Mouse (Mus musculus) forebrain, embryonic 15.5 days (tissue): ENCODE results near the gene Myo15. TPM values are rescaled to one million over a fixed set of nuclear protein-coding genes. Genes with fewer than 3 reads are reported as not detected.
A peak's percentile ranks its signal among the peaks of the same experiment; 100 is the strongest.
"Not testable (repeated sequence)": the region's sequence is repeated elsewhere in the genome, so short reads cannot be mapped to it uniquely, and the experiment has no call there.

Source experiments
- ATAC-seq: fragments of 200-750 bp; cut with Nextera tagmentation; replicated peaks from 2 replicates; pipeline ENCODE4 v1.8.0; 2017; ENCODE audit warnings: mild to moderate bottlenecking, moderate TSS enrichment, moderate library complexity
- H3K27ac ChIP-seq: fragments of 300-500 bp; sonication (generic); replicated peaks from 2 replicates; pipeline ENCODE4 v1.5.1; 2015; ENCODE audit warnings: mild to moderate bottlenecking, inconsistent platforms
- H3K27me3 ChIP-seq: fragments of 300-500 bp; sonication (generic); 2 replicates; pipeline ENCODE4 v1.6.1; 2015; ENCODE audit warnings: inconsistent platforms
- H3K36me3 ChIP-seq: fragments of 300-500 bp; sonication (generic); 2 replicates; pipeline ENCODE4 v1.6.1; 2015; ENCODE audit warnings: mild to moderate bottlenecking, inconsistent platforms
- H3K4me1 ChIP-seq: fragments of 300-500 bp; sonication (generic); 2 replicates; pipeline ENCODE4 v1.6.1; 2015; ENCODE audit warnings: inconsistent platforms
- H3K4me2 ChIP-seq: fragments of 300-500 bp; sonication (generic); replicated peaks from 2 replicates; pipeline ENCODE4 v1.6.1; 2015; ENCODE audit warnings: mild to moderate bottlenecking, inconsistent platforms
- H3K4me3 ChIP-seq: fragments of 300-500 bp; sonication (generic); 2 replicates; pipeline ENCODE4 v1.5.1; 2015; ENCODE audit warnings: mild to moderate bottlenecking, inconsistent platforms
- H3K9ac ChIP-seq: fragments of 300-500 bp; sonication (generic); replicated peaks from 2 replicates; pipeline ENCODE4 v1.6.1; 2015; ENCODE audit warnings: mild to moderate bottlenecking, inconsistent platforms
- H3K9me3 ChIP-seq: fragments of 300-500 bp; sonication (generic); 2 replicates; pipeline ENCODE4 v1.6.1; 2016; ENCODE audit warnings: inconsistent platforms
- WGBS: fragments of 180-500 bp; shearing (Covaris S2); methylation state at CpG from one replicate; pipeline ENCODE4 v1.1.7; 2015; ENCODE audit warnings: mixed read lengths; 5-methylcytosine and 5-hydroxymethylcytosine counted together
- polyA plus RNA-seq: library from polyadenylated mRNA; unstranded; fragments of >200 nt; fragmentation: Nextera tagmentation; extraction: Ambion mirVana; gene quantifications from 2 replicates; pipeline ENCODE4 v1.2.1, GENCODE M21; 2015

The Myo15 gene
- polyA plus RNA-seq, 1 experiment from 2014 or later: not detected

DNA sequence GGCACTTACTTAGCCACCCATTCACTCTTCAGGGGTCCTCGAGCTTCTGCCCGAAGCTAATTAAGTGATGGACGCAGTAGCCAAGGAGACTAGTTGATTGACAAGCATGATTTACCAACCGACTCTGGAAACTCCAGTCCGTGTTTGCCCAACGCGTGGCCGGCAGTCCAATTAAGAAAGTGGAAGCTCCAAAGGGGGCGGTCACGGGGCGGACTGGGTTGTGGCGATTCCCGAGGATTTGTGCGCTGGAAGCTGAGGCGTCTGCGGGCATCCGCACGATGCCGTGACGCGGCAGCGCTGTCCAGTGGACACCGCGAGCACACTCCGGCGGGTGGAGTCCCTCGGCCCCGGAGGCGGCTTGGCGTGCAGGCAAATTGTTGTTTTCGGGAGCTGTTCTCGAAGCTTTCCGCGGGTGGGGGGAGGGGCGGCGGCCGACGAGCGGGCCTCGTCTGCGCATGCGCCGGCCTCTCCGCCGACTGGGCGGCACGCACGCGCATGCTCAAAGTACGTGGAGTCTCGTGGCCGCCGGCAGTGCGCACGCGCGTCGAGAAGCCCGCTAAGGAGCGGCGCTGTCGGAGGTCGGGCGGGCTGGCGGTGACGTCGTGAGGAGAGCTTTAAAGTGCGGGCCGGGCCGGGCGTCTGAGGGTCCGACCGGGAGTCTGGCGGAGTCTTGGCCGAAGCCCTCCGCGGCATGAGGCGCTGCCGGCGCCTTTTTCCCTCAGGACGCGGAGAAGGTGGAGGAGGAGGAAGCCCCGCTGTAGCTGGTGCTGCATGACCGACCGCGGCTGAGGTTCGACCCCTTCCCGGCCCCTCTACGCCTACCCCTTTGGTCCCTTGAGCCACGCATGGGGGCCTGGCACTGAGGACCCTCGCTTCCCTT lies 68.6 kb downstream of the Myo15 start:
- under 1% methylated on average over 91 of the region's 91 CpGs for WGBS
- peak overlapping the region; percentile 90 for H3K4me3 ChIP-seq
- H3K36me3 ChIP-seq: no peaks in the 10 kb centered on the region; the same call in 1 of the 2 replicates
- ATAC-seq: peak; percentile 94
- H3K4me2 ChIP-seq: peak overlapping the region; percentile 95
- H3K9me3 ChIP-seq: no peaks in the 10 kb centered on the region
- peaks cover 50% of the 10 kb centered on the region for H3K4me1 ChIP-seq
- no peaks in the 10 kb centered on the region for H3K27me3 ChIP-seq
- H3K9ac ChIP-seq: peak overlapping the region; percentile 78
- H3K27ac ChIP-seq: peak overlapping the region; percentile 98

DNA sequence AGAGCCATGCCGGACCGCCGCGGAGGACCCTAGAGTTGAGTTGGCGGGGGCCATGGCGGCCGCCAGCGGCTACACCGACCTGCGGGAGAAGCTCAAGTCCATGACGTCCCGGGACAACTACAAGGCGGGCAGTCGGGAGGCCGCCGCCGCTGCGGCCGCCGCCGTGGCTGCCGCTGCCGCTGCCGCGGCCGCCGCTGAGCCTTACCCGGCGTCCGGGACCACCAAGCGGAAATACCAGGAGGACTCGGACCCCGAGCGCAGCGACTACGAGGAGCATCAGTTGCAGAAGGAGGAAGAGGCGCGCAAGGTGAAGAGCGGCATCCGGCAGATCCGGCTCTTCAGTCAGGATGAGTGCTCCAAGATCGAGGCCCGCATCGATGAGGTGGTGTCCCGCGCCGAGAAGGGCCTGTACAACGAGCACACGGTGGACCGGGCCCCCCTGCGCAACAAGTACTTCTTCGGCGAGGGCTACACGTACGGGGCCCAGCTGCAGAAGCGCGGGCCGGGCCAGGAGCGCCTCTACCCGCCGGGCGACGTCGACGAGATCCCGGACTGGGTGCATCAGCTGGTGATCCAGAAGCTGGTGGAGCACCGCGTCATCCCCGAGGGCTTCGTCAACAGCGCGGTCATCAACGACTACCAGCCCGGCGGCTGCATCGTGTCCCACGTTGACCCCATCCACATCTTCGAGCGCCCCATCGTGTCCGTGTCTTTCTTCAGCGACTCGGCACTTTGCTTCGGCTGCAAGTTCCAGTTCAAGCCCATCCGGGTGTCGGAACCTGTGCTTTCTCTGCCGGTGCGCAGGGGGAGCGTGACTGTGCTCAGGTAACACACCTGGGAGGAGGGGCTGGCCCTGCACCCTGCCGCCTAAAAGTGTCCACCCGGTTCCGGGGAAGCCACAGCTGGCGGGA lies 69.5 kb downstream of the Myo15 start:
- Histone ChIP-seq H3K9me3 (no peaks in the 10 kb centered on the region), H3K27me3 (no peaks in the 10 kb centered on the region), H3K4me1 (peaks cover 55% of the 10 kb centered on the region), H3K27ac (peak overlapping the region; percentile 98), H3K9ac (peak overlapping the region; percentile 78), H3K36me3 (no peaks in the 10 kb centered on the region; the same call in 1 of the 2 replicates), H3K4me3 (peak overlapping the region; percentile 90), H3K4me2 (peak overlapping the region; percentile 95)
- WGBS: under 1% methylated on average over 93 of the region's 93 CpGs
- no peak for ATAC-seq

DNA sequence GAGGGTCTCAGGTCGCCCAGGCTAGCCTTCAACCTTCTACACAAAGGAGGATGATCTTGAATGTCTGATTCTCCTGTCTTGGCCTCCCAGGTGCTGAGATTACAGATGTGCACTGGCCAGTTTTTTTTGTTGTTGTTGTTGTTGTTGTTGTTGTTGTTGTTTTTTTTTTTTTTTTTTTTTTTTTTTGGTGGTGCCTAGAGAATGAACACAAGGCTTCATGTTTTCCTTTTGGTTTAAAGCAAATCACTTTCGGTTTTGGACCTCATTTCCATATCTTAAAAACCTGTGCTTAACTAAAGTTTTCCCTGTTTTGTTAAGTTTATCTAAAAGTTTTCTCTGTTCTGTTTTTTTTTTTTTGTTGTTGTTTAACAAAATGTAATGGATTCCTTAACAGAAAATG lies 70.4 kb downstream of the Myo15 start:
- H3K27me3 ChIP-seq: no peaks in the 10 kb centered on the region
- H3K36me3 ChIP-seq: no peaks in the 10 kb centered on the region; the same call in 1 of the 2 replicates
- H3K9ac ChIP-seq: peak overlapping the region; percentile 78
- H3K4me1 ChIP-seq: peaks cover 64% of the 10 kb centered on the region
- H3K27ac ChIP-seq: no peak overlapping the region
- no peak for ATAC-seq
- peak overlapping the region; percentile 95 for H3K4me2 ChIP-seq
- 6% methylated on average over 2 of the region's 2 CpGs for WGBS
- no peaks in the 10 kb centered on the region for H3K9me3 ChIP-seq
- H3K4me3 ChIP-seq: peak overlapping the region; percentile 90

DNA sequence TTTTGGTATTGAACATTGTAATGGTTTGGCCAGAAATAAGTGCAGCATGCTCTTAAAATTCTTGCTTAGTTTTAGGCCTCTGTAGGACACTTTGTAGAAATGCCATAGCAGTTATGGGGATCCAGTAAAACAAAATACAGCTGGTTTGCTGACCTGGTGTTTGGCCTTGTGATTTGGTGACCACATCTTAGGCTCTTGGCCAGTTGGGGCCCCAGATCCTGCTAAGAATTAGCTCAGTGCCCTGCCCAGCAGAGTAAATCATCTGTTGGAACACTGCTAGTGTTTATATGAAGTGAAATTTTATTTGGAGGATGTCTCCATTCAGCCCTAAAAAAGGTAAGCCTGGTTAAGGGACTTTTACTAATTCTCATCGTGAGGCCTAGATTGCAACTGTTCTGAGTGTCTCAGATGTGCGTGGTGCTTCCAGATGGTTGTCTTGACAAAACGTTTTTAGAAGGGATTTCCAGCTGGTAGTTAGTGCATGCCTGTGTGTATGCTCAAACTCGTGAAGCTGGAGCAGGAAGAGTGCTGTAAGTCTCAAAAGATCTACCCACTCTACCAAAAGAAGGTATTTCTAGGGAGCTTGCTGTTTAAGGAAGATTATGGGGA lies 71.0 kb downstream of the Myo15 start:
- ATAC-seq: no peak
- H3K27me3 ChIP-seq: no peaks in the 10 kb centered on the region
- no peaks in the 10 kb centered on the region for H3K9me3 ChIP-seq
- no peak overlapping the region for H3K27ac ChIP-seq
- peak overlapping the region; percentile 95 for H3K4me2 ChIP-seq
- H3K4me1 ChIP-seq: peaks cover 69% of the 10 kb centered on the region
- WGBS: 6% methylated on average over 4 of the region's 4 CpGs
- peak overlapping the region; percentile 36 for H3K9ac ChIP-seq
- H3K36me3 ChIP-seq: no peaks in the 10 kb centered on the region; the same call in 1 of the 2 replicates
- peak overlapping the region; percentile 34 for H3K4me3 ChIP-seq

DNA sequence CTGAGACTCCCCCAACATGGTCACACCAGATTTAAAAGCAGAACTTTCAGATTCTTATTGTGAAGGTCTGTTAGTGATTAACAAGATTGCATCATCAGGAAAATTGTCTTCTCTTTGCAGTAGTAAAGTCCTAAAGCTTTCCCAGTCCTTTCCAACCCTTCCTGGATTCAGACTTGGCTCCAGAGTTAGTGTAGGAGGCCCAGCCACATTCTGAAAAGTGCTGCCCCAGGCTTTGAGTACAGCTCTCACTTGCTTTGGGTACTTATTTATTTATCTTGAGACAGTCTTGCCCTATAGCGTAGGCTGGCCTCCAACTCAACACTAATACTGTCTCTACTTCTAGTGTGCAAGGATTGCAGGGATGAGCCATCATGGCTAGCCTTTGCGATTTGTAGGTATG lies 71.6 kb downstream of the Myo15 start:
- Histone ChIP-seq H3K27me3 (no peaks in the 10 kb centered on the region), H3K4me2 (peak overlapping the region; percentile 95), H3K27ac (no peak overlapping the region), H3K9ac (peak overlapping the region; percentile 36; the same call in 1 of the 2 replicates), H3K36me3 (no peaks in the 10 kb centered on the region; the same call in 1 of the 2 replicates), H3K9me3 (no peaks in the 10 kb centered on the region), H3K4me1 (peaks cover 67% of the 10 kb centered on the region), H3K4me3 (peak overlapping the region; percentile 34)
- WGBS: 75% methylated on average over 2 of the region's 2 CpGs
- no peak for ATAC-seq

DNA sequence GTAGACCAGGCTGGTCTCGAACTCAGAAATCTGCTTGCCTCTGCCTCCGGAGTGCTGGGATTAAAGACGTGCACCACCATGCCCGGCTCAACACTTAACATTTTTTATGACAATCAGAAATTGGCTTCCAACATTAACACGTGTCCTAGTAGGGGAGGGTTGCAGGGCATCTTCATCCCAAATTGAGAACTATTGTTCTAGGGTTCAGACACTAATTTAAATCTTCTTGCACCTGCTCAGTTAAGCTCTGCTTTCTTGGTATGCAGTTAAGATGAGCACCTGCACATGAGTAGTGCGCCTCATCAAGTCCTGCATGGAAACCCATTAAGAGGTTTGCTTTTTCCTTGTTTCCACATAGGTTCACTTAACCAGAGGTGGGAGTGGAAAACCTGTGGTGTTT lies 72.7 kb downstream of the Myo15 start:
- H3K36me3 ChIP-seq: peaks cover 4% of the 10 kb centered on the region; the same call in 1 of the 2 replicates
- WGBS: 82% methylated on average over 6 of the region's 6 CpGs
- no peak overlapping the region for H3K9ac ChIP-seq
- peaks cover 61% of the 10 kb centered on the region for H3K4me1 ChIP-seq
- no peak overlapping the region for H3K4me3 ChIP-seq
- ATAC-seq: no peak
- no peak overlapping the region for H3K27ac ChIP-seq
- no peaks in the 10 kb centered on the region for H3K27me3 ChIP-seq
- H3K9me3 ChIP-seq: no peaks in the 10 kb centered on the region
- no peak overlapping the region for H3K4me2 ChIP-seq

DNA sequence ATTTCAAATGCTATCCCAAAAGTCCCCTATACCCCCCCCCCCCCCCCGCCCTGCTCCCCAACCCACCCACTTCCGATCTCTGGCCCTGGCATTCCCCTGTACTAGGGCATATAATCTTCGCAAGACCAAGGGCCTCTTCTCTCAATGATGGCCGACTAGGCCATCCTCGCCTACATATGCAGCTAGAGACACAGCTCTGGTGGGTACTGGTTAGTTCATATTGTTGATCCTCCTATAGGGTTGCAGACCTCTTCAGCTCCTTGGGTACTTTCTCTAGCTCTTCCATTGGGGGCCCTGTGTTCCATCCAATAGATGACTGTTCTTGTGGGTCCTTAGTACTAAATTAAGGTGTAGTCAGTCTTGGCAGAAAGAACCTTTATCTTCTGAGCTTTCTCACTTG lies 74.1 kb downstream of the Myo15 start:
- not testable (repeated sequence) for H3K27me3 ChIP-seq, H3K9ac ChIP-seq, ATAC-seq, H3K4me2 ChIP-seq, H3K4me3 ChIP-seq, H3K9me3 ChIP-seq, H3K27ac ChIP-seq
- WGBS: 88% methylated on average over 5 of the region's 5 CpGs
- H3K4me1 ChIP-seq: peaks cover 62% of the 10 kb centered on the region
- H3K36me3 ChIP-seq: peaks cover 14% of the 10 kb centered on the region

DNA sequence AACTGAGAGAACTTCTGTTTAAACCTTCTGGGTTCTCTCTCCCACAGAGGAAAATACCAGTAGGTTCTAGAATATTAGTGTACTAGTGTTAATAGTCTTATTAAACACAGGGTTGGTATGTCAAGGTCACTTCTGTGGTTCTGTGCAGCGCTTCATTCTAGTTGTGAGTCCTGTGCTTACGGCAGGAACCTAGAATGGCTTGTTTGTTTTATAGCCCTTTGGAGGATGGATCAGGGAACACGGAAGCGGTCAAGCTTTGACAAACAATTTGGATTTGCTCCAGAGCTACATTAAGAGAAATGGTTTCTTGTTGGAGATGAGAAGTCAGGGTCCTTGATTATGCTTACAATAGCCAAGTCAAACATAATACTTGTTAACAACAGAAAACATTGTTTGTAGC lies 76.3 kb downstream of the Myo15 start:
- WGBS: 81% methylated on average over 4 of the region's 4 CpGs
- Histone ChIP-seq H3K9ac (no peak overlapping the region), H3K4me1 (peaks cover 49% of the 10 kb centered on the region), H3K27me3 (no peaks in the 10 kb centered on the region), H3K36me3 (peaks cover 33% of the 10 kb centered on the region), H3K4me3 (no peak overlapping the region), H3K27ac (no peak overlapping the region), H3K4me2 (no peak overlapping the region), H3K9me3 (no peaks in the 10 kb centered on the region)
- no peak for ATAC-seq

DNA sequence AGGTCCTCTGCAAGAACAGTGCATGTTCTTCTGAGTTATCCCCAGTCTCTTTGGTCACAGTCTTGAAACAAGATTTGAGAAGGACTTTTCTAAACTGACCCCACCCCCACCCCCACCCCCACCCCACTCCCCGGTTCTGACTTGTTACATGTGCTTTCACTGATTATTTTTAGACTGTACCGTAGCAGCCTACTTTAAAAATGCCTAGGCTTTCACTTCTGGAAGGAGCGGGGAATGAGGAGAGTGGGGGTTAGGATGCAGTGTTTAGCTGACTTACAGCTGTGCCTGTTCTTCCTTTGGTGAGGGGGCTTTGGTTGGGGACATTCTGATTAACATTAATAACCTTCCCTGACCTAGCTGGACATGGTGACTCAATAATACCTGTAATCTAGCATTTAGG lies 79.0 kb downstream of the Myo15 start:
- Histone ChIP-seq H3K9ac (no peak overlapping the region), H3K27ac (no peak overlapping the region)
- 91% methylated on average over 3 of the region's 3 CpGs for WGBS

DNA sequence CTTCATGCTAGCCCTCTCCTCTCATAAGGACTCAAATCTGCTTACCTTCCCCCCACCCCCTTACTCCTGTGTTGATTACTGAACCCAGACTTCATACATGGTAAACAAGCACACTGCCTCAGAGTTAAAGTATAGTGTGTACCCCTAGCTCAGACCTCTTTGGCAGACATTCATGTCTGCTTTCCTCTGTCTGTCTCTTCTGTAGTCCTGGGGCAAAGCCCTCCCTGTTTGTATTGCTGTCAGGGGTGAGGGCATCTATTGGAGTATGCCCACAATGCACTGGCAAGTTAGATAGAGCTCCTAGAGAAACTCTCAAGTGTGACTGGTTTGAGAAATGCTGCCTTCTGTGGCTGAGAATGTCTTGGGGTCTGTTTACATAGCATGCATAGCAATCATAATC lies 84.0 kb downstream of the Myo15 start:
- H3K36me3 ChIP-seq: peaks cover 83% of the 10 kb centered on the region
- no peak overlapping the region for H3K9ac ChIP-seq
- H3K27ac ChIP-seq: no peak overlapping the region

More for the DNA sequence above, 79.0 kb downstream of the Myo15 start:
- no peak overlapping the region for H3K4me2 ChIP-seq
- no peaks in the 10 kb centered on the region for H3K9me3 ChIP-seq
- H3K27me3 ChIP-seq: no peaks in the 10 kb centered on the region
- no peak overlapping the region for H3K4me3 ChIP-seq
- no peak for ATAC-seq
- H3K4me1 ChIP-seq: peaks cover 26% of the 10 kb centered on the region
- peaks cover 57% of the 10 kb centered on the region for H3K36me3 ChIP-seq

DNA sequence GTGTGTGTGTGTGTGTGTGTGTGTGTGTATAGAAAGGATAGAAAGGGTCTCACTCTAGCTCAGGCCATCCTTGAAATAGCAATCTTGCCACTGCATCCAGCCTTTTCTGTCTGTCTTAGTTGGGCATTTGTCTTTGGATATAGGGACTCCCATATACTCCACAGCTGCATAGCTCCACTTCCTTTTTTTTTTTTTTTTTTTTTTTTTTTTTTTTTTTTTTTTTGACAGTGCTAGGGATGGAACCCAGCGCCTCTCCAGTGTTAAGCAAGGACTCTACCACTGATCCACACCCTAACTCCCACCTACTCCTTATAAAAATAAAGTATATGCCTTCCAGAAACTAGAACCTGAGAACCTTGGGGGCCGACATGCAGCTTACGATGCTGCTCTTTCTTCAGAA lies 88.5 kb downstream of the Myo15 start:
- no peaks in the 10 kb centered on the region for H3K27me3 ChIP-seq
- 91% methylated on average over 3 of the region's 3 CpGs for WGBS
- no peak overlapping the region for H3K4me2 ChIP-seq
- H3K36me3 ChIP-seq: peaks cover 45% of the 10 kb centered on the region
- no peak for ATAC-seq
- no peak overlapping the region for H3K27ac ChIP-seq
- H3K4me1 ChIP-seq: no peaks in the 10 kb centered on the region
- H3K4me3 ChIP-seq: no peak overlapping the region
- H3K9ac ChIP-seq: no peak overlapping the region
- no peaks in the 10 kb centered on the region for H3K9me3 ChIP-seq

More for the DNA sequence above, 84.0 kb downstream of the Myo15 start:
- no peaks in the 10 kb centered on the region for H3K9me3 ChIP-seq
- H3K27me3 ChIP-seq: no peaks in the 10 kb centered on the region
- H3K4me2 ChIP-seq: no peak overlapping the region
- H3K4me1 ChIP-seq: no peaks in the 10 kb centered on the region
- no peak for ATAC-seq
- H3K4me3 ChIP-seq: no peak overlapping the region
